Mouse (Mus musculus): Measurements from ENCODE around the gene Phxr2. TPM values are rescaled to one million over a fixed set of nuclear protein-coding genes. Genes with fewer than 3 reads are reported as not detected.

Phxr2 gene
- polyA plus RNA-seq, 1 experiment from 2014 or later: not detected

GRCm38 (mm10) chr10:99084397-99085239 is 41.5 kb downstream of the Phxr2 start:
- H3K4me2 ChIP-seq (replicated peaks): 0 out of 2 replicates have a peak overlapping the region, but pooled peaks have one; percentile 14
- no peak overlapping the region for H3K4me3 ChIP-seq
- H3K27me3 ChIP-seq: no peaks in the 10 kb centered on the region
- no peak overlapping the region for H3K27ac ChIP-seq (replicated peaks)
- no peaks in the 10 kb centered on the region for H3K9me3 ChIP-seq
- no peaks in the 10 kb centered on the region for H3K4me1 ChIP-seq
- 51% methylated on average over 23 of the region's 23 CpGs for WGBS
- H3K36me3 ChIP-seq: no peaks in the 10 kb centered on the region
- 0 out of 2 replicates have a peak overlapping the region, but pooled peaks have one; percentile 11 for H3K9ac ChIP-seq (replicated peaks)
- peak; percentile 86 for ATAC-seq (ENCODE audit: low FRiP score, low read depth)

- Histone ChIP-seq H3K4me3 (no peak overlapping the region), H3K4me2 (replicated peaks) (no peak overlapping the region), H3K27me3 (no peaks in the 10 kb centered on the region), H3K27ac (replicated peaks) (no peak overlapping the region), H3K36me3 (no peaks in the 10 kb centered on the region), H3K4me1 (no peaks in the 10 kb centered on the region), H3K9me3 (no peaks in the 10 kb centered on the region), H3K9ac (replicated peaks) (no peak overlapping the region)
- ATAC-seq (ENCODE audit: low FRiP score, low read depth): no peak
- 84% methylated on average over 14 of the region's 14 CpGs for WGBS
Observed at GRCm38 (mm10) chr10:99083431-99084003, 42.6 kb downstream of the Phxr2 start.

- no peak for ATAC-seq (ENCODE audit: low FRiP score, low read depth)
- no peak overlapping the region for H3K27ac ChIP-seq (replicated peaks)
- H3K36me3 ChIP-seq: no peaks in the 10 kb centered on the region
- H3K27me3 ChIP-seq: no peaks in the 10 kb centered on the region
- H3K4me1 ChIP-seq: no peaks in the 10 kb centered on the region
- H3K4me3 ChIP-seq: no peak overlapping the region
- H3K4me2 ChIP-seq (replicated peaks): no peak overlapping the region
- WGBS: 91% methylated on average over 10 of the region's 10 CpGs
- no peak overlapping the region for H3K9ac ChIP-seq (replicated peaks)
- H3K9me3 ChIP-seq: no peaks in the 10 kb centered on the region
Observed at GRCm38 (mm10) chr10:99081569-99081990, 44.5 kb downstream of the Phxr2 start.

GRCm38 (mm10) chr10:99078621-99079020 is 47.5 kb downstream of the Phxr2 start:
- Histone ChIP-seq H3K9me3 (no peaks in the 10 kb centered on the region), H3K27ac (replicated peaks) (no peak overlapping the region), H3K4me2 (replicated peaks) (no peak overlapping the region), H3K4me3 (no peak overlapping the region), H3K4me1 (no peaks in the 10 kb centered on the region), H3K9ac (replicated peaks) (no peak overlapping the region), H3K36me3 (no peaks in the 10 kb centered on the region), H3K27me3 (no peaks in the 10 kb centered on the region)
- WGBS: 90% methylated on average over 2 of the region's 2 CpGs
- no peak for ATAC-seq (ENCODE audit: low FRiP score, low read depth)

- Histone ChIP-seq H3K4me1 (no peaks in the 10 kb centered on the region), H3K4me2 (replicated peaks) (no peak overlapping the region), H3K27me3 (no peaks in the 10 kb centered on the region), H3K9me3 (no peaks in the 10 kb centered on the region), H3K36me3 (no peaks in the 10 kb centered on the region), H3K9ac (replicated peaks) (no peak overlapping the region), H3K4me3 (no peak overlapping the region), H3K27ac (replicated peaks) (no peak overlapping the region)
- WGBS: 78% methylated on average over 18 of the region's 18 CpGs
- no peak for ATAC-seq (ENCODE audit: low FRiP score, low read depth)
Observed at GRCm38 (mm10) chr10:99076113-99076895, 49.8 kb downstream of the Phxr2 start.

Other genes starting within 250 kb of the Phxr2 start
- 105 and 116 TPM in 2 replicates for gene Atp2b1, start 211.9 kb downstream of the Phxr2 start, polyA plus RNA-seq (2016; fragmentation: Nextera tagmentation; extraction: Ambion mirVana)
- gene Poc1b, start 19.3 kb downstream of the Phxr2 start, polyA plus RNA-seq (2016; fragmentation: Nextera tagmentation; extraction: Ambion mirVana): 20.4 and 23.6 TPM in 2 replicates
- gene Galnt4, start 18.2 kb downstream of the Phxr2 start, polyA plus RNA-seq (2016; fragmentation: Nextera tagmentation; extraction: Ambion mirVana): 5.1 and 5.3 TPM in 2 replicates
- 23.9 and 24.3 TPM in 2 replicates for gene Dusp6, start 136.9 kb upstream of the Phxr2 start, polyA plus RNA-seq (2016; fragmentation: Nextera tagmentation; extraction: Ambion mirVana)